Mouse (Mus musculus): ENCODE data around the gene Gm4498. TPM values are rescaled to one million over a fixed set of nuclear protein-coding genes. Genes with fewer than 3 reads are reported as not detected.
"Not testable (repeated sequence)": the region's sequence is repeated elsewhere in the genome, so short reads cannot be mapped to it uniquely, and the experiment has no call there.

Gm4498 gene
- not detected for total RNA-seq (2022)

- DNase-seq = not testable (repeated sequence)
Observed at GRCm38 (mm10) chr7:20233728-20234127, at the start of gene Gm4498. TSS of gene Gm4498 (minus strand) at chr7:20233828.

GRCm38 (mm10) chr7:20262734-20263133 is 29.1 kb upstream of the Gm4498 start, which contains the start of gene Gm5890:
TSS of gene Gm5890 (minus strand) at chr7:20262834.
- DNase-seq = not testable (repeated sequence)

GRCm38 (mm10) chr7:20205507-20205906 is 28.1 kb downstream of the Gm4498 start, which contains the start of gene Gm6164:
TSS of gene Gm6164 (minus strand) at chr7:20205607.
- DNase-seq = not testable (repeated sequence)

GRCm38 (mm10) chr7:20193410-20193809 is 40.2 kb downstream of the Gm4498 start, which contains the start of gene Vmn1r95:
TSS of gene Vmn1r95 (plus strand) at chr7:20193710.
- DNase-seq = not testable (repeated sequence)

Other genes with a start within 250 kb of the Gm4498 start
- gene Nlrp9b, start 242.4 kb downstream of the Gm4498 start, total RNA-seq (2022) = not detected
- gene Vmn1r91, start 134.1 kb downstream of the Gm4498 start, total RNA-seq (2022) = not detected
- not detected for gene Gm16442, start 111.2 kb downstream of the Gm4498 start, total RNA-seq (2022)
- not detected for gene Vmn1r93, start 94.7 kb downstream of the Gm4498 start, total RNA-seq (2022)
- gene Vmn1r94, start 65.5 kb downstream of the Gm4498 start, total RNA-seq (2022) = not detected
- gene Vmn1r95, start 40.1 kb downstream of the Gm4498 start, total RNA-seq (2022) = not detected
- gene Gm6164, start 28.2 kb downstream of the Gm4498 start, total RNA-seq (2022) = not detected
- not detected for gene Gm5890, start 29.0 kb upstream of the Gm4498 start, total RNA-seq (2022)
- gene Gm4133, start 100.2 kb upstream of the Gm4498 start, total RNA-seq (2022) = not detected
- not detected for gene Gm5728, start 141.6 kb upstream of the Gm4498 start, total RNA-seq (2022)
- not detected for gene Vmn1r100, start 184.1 kb upstream of the Gm4498 start, total RNA-seq (2022)
- not detected for gene Vmn1r101, start 208.8 kb upstream of the Gm4498 start, total RNA-seq (2022)
- not detected for gene Gm10670, start 241.1 kb upstream of the Gm4498 start, total RNA-seq (2022)

Data from adrenal gland, adult 8-10 months (tissue).